Mouse (Mus musculus) cerebellum, adult 11 months (tissue): ENCODE data around the gene Mdm2.
"Not testable (repeated sequence)": the region's sequence is repeated elsewhere in the genome, so short reads cannot be mapped to it uniquely, and the experiment has no call there.

Source experiments
- DNase-seq: peaks from one replicate; pipeline ENCODE4 v3.0.0; 2022

The Mdm2 gene

GRCm38 (mm10) chr10:117710604-117711141 lies at the start of gene Mdm2:
TSS of gene Mdm2 (minus strand) at chr10:117710758.
- DNase-seq, result peak; percentile 96

- DNase-seq, result no peak
Measured at GRCm38 (mm10) chr10:117759844-117760630, 49.5 kb upstream of the Mdm2 start.

GRCm38 (mm10) chr10:117758749-117759727 lies 48.5 kb upstream of the Mdm2 start:
- DNase-seq, result no peak

- DNase-seq, result not testable (repeated sequence)
Measured at GRCm38 (mm10) chr10:117758344-117758743, 47.8 kb upstream of the Mdm2 start.

GRCm38 (mm10) chr10:117757796-117758342 lies 47.3 kb upstream of the Mdm2 start:
- DNase-seq, result no peak

GRCm38 (mm10) chr10:117757259-117757658 lies 46.7 kb upstream of the Mdm2 start:
- no peak for DNase-seq

GRCm38 (mm10) chr10:117756784-117757183 lies 46.2 kb upstream of the Mdm2 start:
- no peak for DNase-seq

GRCm38 (mm10) chr10:117755799-117756467 lies 45.4 kb upstream of the Mdm2 start:
- no peak for DNase-seq

- DNase-seq, result no peak
Measured at GRCm38 (mm10) chr10:117755086-117755798, 44.7 kb upstream of the Mdm2 start.

GRCm38 (mm10) chr10:117754609-117754940 lies 44.0 kb upstream of the Mdm2 start:
- no peak for DNase-seq

GRCm38 (mm10) chr10:117753711-117754608 lies 43.4 kb upstream of the Mdm2 start:
- DNase-seq, result no peak

GRCm38 (mm10) chr10:117752851-117753647 lies 42.5 kb upstream of the Mdm2 start:
- DNase-seq, result no peak

- DNase-seq, result no peak
Measured at GRCm38 (mm10) chr10:117752304-117752821, 41.8 kb upstream of the Mdm2 start.

- DNase-seq, result no peak
Measured at GRCm38 (mm10) chr10:117751744-117752143, 41.2 kb upstream of the Mdm2 start.

- no peak for DNase-seq
Measured at GRCm38 (mm10) chr10:117751282-117751610, 40.7 kb upstream of the Mdm2 start.

- DNase-seq, result no peak
Measured at GRCm38 (mm10) chr10:117750529-117751281, 40.1 kb upstream of the Mdm2 start.

- DNase-seq, result no peak
Measured at GRCm38 (mm10) chr10:117749787-117750343, 39.3 kb upstream of the Mdm2 start.

- DNase-seq, result no peak
Measured at GRCm38 (mm10) chr10:117749050-117749686, 38.6 kb upstream of the Mdm2 start.
